Mouse (Mus musculus): ENCODE data around the gene Slc7a15.

Gene Slc7a15

GRCm38 (mm10) chr12:8509693-8510092, 89.2 kb downstream of the Slc7a15 start:
- no peak for DNase-seq (ENCODE audit: low read depth, low spot score)

DNA sequence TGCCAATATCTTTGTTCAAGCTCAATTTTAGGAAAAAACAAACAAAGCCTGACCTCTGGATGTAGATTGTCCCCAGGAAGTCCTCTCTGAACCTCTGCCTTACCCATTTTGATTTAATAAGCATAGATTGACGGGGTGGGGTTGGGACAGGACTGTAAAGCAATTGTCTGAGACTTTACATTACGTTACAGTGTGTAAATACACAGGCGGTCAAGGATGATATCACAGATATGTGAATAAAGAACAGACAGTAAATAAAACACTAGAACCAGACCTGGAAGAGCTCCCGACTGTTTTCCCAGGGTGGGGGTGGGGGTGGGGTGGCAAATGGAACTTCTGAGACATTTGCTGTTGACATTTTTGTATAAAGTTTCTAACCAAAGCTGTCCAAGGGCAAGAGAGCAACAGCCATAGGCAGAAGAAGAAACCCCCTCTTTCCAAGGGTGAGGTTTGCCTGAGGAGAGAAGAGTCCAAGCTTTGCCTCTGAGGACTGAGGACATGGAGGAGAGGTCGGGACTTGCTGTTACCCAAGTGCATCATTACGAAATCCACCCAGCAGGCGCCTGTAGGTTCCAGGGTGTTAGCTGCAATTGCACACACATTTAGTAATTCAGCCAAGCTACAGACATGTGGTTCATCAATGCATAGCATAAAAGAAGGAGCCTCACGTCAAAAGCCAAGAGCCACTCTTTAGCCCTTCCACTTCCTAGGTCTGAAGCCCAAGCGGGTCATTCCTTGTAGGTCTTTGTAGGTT, 91.7 kb downstream of the Slc7a15 start:
- DNase-seq (ENCODE audit: low read depth, low spot score) = no peak

DNA sequence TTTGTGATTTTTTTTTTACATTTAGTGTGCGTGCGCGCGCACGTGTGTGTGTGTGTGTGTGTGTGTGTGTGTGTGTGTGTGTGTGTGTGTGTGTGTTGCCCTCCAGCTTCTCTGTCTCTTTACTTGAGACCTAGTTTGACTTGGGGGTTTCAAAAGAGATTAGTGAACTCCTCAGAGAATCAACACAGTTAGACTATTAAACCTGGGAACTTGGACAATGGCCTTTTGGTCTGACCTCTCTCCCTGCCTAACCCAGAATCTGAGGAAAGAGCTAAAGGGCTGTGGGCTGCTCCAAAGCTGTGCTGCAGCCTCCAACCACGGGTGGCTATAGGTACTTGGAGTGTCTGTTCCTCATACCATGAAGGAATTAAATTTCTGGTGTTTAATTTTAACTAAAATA, 94.7 kb downstream of the Slc7a15 start:
- DNase-seq (ENCODE audit: low read depth, low spot score) = no peak

DNA sequence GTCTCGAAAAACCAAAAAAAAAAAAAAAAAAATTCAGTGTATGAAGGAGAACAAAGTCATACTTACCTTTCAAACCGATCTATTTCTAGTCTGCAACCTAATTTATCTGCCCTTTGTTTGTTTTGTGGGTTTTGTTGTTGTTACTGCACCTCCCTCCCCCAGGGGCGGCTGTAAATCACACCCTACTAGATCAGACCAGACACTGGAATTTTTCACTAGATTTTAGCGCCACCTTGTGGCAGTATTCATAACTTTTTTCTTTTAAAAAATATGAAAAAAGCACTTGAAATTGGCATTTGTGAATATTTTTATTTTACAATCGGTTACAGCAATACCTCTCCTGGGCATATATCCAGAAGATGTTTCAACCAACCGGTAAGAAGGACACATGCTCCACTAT, 96.3 kb downstream of the Slc7a15 start:
- DNase-seq (ENCODE audit: low read depth, low spot score) = peak; percentile 73

GRCm38 (mm10) chr12:8501571-8502305, 97.1 kb downstream of the Slc7a15 start:
- no peak for DNase-seq (ENCODE audit: low read depth, low spot score)

- DNase-seq (ENCODE audit: low read depth, low spot score) = no peak
These were observed 98.0 kb downstream of the Slc7a15 start for GRCm38 (mm10) chr12:8500597-8501570.

DNA sequence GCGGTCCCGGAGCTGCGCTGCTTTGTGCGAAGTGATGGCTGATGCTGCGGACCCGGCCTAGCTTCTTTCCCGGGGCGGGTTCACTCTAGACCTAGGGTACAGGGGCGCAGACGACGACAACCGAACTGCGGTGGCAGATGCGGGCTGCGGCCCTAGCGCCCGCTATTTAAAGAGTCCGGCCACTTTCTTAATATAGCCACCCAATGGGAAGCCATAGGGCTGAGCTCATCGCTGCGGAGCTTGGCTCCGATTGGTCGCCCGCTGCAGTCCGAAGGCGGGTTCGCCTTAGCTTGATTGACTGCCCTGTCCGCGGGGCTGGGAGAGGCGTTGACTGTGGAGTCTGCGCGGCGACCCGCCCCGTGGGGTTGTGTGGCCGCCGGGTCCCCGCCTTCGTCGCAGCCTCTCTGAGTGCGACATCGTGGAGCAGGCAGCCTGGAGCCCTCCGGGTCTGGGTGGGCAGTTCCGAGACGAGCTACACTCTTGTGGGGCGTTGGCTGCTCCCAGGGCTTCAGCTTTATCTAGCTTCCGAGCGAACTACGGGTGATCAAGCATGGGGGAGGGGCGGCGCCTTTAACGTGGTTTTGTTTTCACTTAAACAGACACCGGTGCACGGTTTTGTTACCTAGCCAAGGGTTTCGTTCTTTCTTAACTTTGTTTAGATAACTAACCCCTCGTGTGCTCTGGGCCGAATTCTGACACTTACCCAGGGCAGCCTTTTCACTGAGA, 98.8 kb downstream of the Slc7a15 start, which contains the start of gene Rhob:
TSS of gene Rhob (minus strand) at position 139 of the 726 bp plus-strand sequence.
- peak; percentile 98 for DNase-seq (ENCODE audit: low read depth, low spot score)

GRCm38 (mm10) chr12:8499001-8499870, 99.6 kb downstream of the Slc7a15 start:
- peak; percentile 64 for DNase-seq (ENCODE audit: low read depth, low spot score)

DNA sequence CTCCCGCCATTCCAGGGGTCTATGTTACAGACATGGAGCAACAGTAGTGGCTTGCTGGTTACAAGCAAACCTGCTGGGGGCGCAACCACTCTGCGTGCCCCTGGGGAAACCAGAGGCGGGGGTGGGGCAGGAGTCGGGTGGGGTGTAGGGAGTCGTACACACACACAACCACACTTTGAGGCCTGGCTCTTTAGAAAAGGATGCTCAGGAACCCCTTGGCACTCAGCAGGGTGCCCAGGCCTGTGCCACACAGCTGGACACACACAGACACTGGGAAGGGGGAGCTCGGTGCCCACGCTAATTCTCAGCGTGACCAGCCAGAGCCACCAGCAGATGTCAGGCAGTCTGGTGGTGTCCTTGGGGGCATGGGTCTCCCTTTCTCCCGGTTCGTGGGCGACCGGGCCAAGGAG, 100.3 kb downstream of the Slc7a15 start:
- DNase-seq (ENCODE audit: low read depth, low spot score) = peak; percentile 49

DNA sequence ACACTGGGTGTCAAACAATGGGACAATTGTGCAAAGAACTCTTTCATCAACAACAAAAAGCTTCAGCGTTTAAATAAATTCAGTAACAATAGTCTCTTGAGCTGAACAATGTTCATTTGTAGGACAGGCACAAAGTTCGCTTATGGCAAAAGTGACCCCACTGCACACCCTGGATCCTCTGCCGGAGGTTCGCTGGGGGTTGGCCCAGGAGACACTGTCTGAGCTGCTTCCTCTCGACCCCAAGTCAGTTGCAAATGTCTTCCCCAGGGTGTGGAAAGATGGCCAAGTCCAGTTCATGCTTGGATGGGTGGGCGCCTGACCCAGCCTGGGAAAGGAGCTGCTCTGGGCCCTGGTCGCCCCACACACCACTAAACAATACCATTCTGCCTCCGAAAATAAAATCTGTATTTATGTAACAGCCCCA, 100.7 kb downstream of the Slc7a15 start:
- DNase-seq (ENCODE audit: low read depth, low spot score) = peak; percentile 56

GRCm38 (mm10) chr12:8497314-8497706, 101.6 kb downstream of the Slc7a15 start:
- no peak for DNase-seq (ENCODE audit: low read depth, low spot score)

GRCm38 (mm10) chr12:8496679-8497313, 102.1 kb downstream of the Slc7a15 start:
- DNase-seq (ENCODE audit: low read depth, low spot score) = no peak

- DNase-seq (ENCODE audit: low read depth, low spot score) = peak; percentile 86
These were observed 102.8 kb downstream of the Slc7a15 start for GRCm38 (mm10) chr12:8495881-8496678.

DNA sequence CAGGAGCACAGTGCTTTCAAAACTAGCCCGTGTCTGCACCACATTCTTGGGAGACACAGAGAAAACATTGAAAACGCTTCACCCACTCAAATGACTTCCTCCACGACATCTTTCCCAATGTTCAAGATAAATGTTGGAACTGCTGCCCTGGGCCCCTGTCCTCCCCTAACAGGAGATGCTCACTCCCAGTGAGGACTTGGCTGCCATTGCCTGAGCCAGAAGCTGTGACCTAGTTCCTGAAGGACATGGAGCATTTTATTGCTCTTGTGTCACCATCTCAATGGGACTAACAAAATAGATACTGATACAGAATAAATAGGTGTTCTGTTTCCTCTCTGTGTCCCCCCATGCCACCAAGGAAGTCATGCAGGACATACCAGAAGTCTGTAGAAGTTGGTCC, 104.2 kb downstream of the Slc7a15 start:
- no peak for DNase-seq (ENCODE audit: low read depth, low spot score)

GRCm38 (mm10) chr12:8493386-8493785, 105.5 kb downstream of the Slc7a15 start:
- DNase-seq (ENCODE audit: low read depth, low spot score) = no peak

GRCm38 (mm10) chr12:8489098-8489497, 109.8 kb downstream of the Slc7a15 start:
- DNase-seq (ENCODE audit: low read depth, low spot score) = no peak

GRCm38 (mm10) chr12:8488652-8488980, 110.2 kb downstream of the Slc7a15 start:
- DNase-seq (ENCODE audit: low read depth, low spot score) = no peak

- DNase-seq (ENCODE audit: low read depth, low spot score) = no peak
These were observed 110.8 kb downstream of the Slc7a15 start for GRCm38 (mm10) chr12:8487959-8488651.
